Mouse (Mus musculus) common myeloid progenitor, adult 5-6 weeks (primary cell): ENCODE results near the gene Gm10134. TPM values are rescaled to one million over a fixed set of nuclear protein-coding genes. Genes with fewer than 3 reads are reported as not detected.

ENCODE experiments used
- ATAC-seq: replicated peaks from 2 replicates; pipeline ENCODE4 v1.8.0; 2016; ENCODE audit warnings: low read depth, mild to moderate bottlenecking, moderate TSS enrichment, inconsistent platforms; ENCODE audit not compliant: poor library complexity, severe bottlenecking
- total RNA-seq: library from RNA; stranded (forward); fragments of 200-1000, 187-1606 nt; gene quantifications from 2 replicates; pipeline ENCODE4 v1.2.3, GENCODE M21; 2017

Gene Gm10134
- total RNA-seq, 1 experiment from 2014 or later, result not detected

DNA sequence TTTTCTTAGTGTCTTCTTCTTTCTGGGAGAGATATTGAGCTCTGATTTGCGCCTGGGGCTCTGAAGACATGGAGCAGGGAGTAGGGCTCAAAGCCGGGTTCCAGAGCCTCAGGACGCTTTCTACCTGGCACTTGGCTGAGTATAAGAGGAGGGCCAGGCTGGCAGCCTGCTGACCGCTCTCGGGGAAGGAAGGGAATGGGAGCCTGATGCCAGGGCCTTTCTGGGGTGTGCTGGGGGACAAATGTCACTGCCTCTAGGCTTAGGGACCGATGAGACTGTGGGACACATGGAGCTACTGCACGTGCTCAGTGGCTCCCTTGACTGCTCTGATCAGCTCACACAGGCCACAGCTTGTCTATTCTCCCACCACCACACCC, 22.4 kb downstream of the Gm10134 start:
- no peak for ATAC-seq

GRCm38 (mm10) chr2:28529856-28530255, 24.0 kb downstream of the Gm10134 start:
- ATAC-seq, result no peak

DNA sequence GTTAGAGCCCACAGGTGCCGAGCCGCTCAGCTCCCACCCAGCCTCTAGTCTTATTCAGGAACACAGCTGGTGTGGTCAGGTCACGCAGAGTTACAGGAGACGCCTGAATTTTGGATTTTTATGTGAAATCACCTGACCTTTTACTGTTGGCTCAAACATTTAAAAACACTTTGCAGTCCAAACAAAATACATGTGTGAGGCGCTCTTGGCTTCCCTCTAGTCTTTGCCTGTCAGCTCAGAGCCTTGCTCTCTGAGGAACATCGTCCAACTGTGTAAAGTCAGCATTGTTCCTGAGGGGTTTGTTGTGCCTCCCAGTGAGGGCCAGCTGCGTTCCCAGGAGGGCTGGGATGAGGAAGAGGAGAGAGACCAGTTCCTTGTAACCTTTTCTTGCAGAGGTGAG, 24.4 kb downstream of the Gm10134 start:
- ATAC-seq, result no peak

GRCm38 (mm10) chr2:28532938-28533771, 27.3 kb downstream of the Gm10134 start:
- ATAC-seq, result peak; percentile 97

GRCm38 (mm10) chr2:28533901-28534435, 28.1 kb downstream of the Gm10134 start:
- ATAC-seq, result no peak

- no peak for ATAC-seq
Measured at GRCm38 (mm10) chr2:28534436-28535262, 28.8 kb downstream of the Gm10134 start.

DNA sequence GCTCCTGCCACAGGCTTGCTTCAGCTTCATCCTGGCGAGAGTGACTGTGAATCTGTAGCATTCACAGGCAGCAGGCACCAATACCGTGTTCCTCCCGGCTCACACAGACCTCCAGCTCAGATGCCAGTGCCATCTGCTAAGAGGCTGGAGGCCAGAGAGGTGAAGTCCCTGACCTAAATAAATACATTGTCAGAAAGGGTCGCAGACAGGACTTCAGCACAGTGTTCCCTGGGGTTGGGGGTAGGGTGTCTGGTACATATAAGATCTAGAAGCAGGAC, 29.3 kb downstream of the Gm10134 start:
- no peak for ATAC-seq

- no peak for ATAC-seq
Measured at GRCm38 (mm10) chr2:28535650-28536049, 29.8 kb downstream of the Gm10134 start.

DNA sequence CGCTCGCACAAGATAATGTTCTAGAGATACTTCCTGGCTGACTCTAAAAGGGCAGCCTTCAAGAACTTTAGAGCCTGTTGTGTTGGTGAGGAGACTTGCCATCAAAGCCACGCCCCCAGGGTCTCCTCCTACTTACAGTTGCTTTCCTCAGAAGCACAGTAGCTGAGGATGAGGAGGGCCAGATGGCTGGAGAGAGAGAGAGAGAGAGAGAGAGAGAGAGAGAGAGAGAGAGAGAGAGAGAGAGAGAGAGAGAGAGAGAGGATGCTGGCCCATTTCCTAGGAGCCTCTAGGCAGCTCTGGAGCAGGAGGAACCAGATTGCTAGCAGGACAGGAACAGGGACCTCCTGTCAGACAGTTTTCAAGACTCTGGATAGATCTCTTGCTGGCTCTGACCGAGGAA, 30.3 kb downstream of the Gm10134 start:
- no peak for ATAC-seq

DNA sequence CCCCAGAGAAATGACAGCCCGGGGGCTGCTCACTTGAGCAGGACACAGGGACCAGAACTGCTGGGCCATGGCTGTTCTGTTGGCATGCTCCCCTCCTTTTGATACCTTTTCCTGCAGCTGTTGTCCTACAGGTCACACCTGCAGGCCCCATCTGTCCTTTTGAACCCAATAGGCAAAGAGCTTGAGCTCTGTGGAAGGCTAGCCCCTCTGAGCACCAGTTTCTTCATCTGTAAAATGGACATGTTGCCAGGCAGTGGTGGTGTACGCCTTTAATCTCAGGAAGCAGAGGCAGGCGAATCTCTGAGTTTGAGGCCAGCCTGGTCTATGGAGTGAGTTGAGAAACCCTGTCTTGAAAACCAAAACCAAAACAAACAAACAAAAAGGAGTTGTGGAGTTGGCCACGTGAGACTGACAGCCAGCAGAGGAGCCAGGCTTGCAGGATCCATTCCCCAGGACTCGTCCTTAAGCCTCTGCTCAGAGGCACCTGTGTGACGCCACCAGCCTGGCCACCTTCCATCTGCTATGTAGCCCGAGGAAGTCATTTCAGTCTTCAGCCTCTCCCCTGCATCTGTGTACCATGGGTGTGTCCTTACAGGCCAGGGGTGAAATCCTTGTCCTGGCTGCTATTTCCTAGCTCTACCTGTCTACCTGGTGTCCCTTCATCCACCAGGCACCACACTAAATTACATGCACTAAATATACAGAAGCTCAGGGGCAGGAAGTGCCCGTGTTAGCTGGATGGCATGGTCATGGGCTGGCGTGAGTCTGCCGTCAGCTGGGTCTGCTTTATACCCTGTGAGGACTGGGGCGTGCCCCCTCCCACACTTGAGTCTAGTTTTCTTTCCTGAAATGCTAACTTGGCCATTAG, 31.1 kb downstream of the Gm10134 start:
- ATAC-seq, result no peak

- ATAC-seq, result no peak
Measured at GRCm38 (mm10) chr2:28537634-28537920, 31.7 kb downstream of the Gm10134 start.

GRCm38 (mm10) chr2:28537995-28538816, 32.3 kb downstream of the Gm10134 start:
- no peak for ATAC-seq

DNA sequence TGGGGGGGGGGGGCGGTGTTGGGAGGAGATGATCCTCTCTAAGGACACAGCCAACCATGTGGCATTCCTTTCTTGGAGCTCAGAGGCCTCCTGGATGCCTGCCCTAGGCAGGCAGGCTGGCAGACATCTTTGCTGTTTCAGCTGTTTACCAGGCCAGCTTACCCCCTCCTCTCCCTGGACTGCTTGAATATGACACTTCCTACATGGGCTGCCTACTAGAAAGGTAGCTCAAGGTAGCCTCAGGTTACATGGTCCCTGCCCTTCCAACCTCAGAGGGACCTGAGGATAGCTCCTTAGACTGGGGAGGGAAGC, 32.9 kb downstream of the Gm10134 start:
- ATAC-seq, result no peak

DNA sequence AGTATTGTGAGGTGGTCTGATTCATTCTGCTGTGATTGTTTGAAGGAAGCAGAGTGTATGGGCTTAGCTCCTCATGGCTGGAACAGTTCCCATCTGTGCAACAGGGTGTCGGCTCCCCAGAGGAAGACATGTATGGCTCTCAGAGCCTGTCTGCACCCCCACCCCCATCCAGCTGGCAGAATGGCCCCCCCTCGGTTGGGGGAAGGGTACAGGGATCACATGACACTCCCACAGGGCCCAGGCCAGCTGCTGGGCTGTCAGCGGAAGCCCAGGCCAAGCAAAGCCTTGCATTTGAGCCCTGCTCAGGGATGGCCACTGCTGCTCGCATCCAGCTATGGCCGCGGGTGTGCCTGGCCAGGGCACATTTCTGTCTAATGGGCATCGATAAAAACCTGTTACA, 33.3 kb downstream of the Gm10134 start:
- no peak for ATAC-seq

DNA sequence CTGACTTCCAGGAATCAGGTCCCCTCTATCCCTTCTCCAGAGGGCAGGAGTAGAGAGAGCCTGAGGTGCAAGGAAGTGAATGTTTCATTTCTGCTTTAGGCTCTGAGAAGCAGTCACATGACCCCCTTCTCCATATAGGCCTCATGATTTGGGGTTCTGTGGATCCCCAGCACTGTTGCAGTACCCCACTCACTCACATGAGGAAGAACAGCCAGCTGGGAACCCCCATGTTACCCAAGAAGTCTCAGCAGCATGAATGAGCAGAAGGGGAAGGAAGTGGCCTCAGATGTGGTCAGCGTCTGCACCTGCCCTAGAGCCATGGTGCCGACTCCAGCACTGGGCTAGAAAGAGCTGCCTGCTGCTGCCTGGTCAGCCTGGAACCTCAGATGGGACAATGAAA, 34.1 kb downstream of the Gm10134 start:
- peak; percentile 92 for ATAC-seq

GRCm38 (mm10) chr2:28540587-28541227, 34.8 kb downstream of the Gm10134 start:
- ATAC-seq, result no peak

DNA sequence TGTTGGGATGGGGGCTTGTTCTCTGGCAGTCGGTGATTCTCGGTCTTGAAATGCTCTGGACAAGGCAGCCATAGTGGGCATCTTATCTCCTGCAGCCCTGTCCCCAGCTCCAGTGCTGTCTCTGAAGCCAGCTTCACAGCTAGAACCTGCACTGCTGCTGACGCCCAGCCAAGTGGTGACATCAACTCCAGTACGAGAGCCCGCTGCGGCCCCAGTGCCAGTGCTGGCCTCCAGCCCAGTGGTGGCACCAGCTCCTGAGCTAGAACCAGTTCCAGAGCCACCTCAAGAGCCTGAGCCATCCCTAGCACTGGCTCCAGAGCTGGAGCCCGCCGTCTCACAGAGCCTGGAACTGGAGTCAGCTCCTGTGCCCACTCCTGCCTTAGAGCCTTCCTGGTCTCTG, 38.0 kb downstream of the Gm10134 start:
- no peak for ATAC-seq

DNA sequence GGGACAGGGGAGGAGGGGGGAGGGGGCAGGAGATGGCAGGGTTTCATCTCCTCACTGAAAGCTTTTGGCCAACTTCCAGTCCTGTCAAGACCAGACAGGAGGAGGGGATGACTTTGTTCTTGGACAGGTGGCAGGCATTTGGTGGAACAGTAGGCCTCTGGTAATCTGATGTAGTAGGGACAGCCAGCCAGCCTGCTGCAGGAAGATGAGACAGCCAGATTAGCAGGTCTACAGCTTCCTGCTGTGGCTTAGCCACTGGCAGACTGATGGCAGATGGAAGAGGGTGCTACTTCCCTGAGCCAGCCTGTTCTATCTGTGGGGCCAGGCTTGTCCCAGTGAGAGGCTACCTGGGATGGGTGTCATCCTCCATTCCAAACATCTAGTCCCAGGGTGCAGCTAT, 40.1 kb downstream of the Gm10134 start:
- ATAC-seq, result peak; percentile 39

DNA sequence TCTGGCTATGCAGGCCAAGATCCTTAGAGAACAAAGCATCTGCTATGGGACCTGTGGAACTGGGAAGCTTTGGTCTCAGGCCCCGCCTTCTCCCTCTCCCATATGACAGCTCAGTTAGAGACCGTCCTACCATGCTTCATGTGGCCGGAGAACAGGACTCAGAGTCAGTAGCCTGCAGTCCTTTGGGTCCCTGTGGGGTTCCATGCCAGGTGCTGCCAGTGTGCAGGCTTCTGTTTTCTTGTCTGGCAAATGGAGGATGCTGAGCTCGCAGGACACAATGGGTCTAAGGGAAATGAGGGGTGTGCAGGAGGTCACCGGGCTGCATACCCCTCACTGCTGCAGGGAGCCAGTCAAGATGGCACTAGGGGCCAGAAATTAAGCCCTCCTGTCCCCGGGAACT, 40.7 kb downstream of the Gm10134 start:
- ATAC-seq, result no peak
